Mouse (Mus musculus) small intestine, adult 2 months (tissue): ENCODE measurements at regions not wholly inside any gene's neighbourhood (a gene's known extent, or its start where the extent isn't known, plus 50 kb on each side); places are given as distances from the start of the nearest gene placed in this dataset.
A peak's percentile ranks its signal among the peaks of the same experiment; 100 is the strongest.

Experiments
- H3K27ac ChIP-seq: fragments of 200-500 bp; 2 replicates; pipeline ENCODE4 v1.5.1; 2012; ENCODE audit warnings: low read depth, low read length, control low read depth, inconsistent platforms; ENCODE audit not compliant: insufficient read depth
- H3K27me3 ChIP-seq: fragments of 200-500 bp; 2 replicates; pipeline ENCODE4 v1.6.1; 2012; ENCODE audit warnings: mild to moderate bottlenecking, moderate library complexity, low read length, inconsistent platforms; ENCODE audit not compliant: control insufficient read depth, insufficient read depth
- H3K36me3 ChIP-seq: fragments of 200-500 bp; 2 replicates; pipeline ENCODE4 v1.6.1; 2012; ENCODE audit warnings: mild to moderate bottlenecking, low read length, control low read depth, inconsistent platforms; ENCODE audit not compliant: control insufficient read depth, insufficient read depth
- H3K4me1 ChIP-seq: fragments of 200-500 bp; 2 replicates; pipeline ENCODE4 v1.6.1; 2012; ENCODE audit warnings: low read length, inconsistent platforms, mixed read lengths; ENCODE audit not compliant: control insufficient read depth, insufficient read depth, insufficient read length
- H3K4me3 ChIP-seq: fragments of 200-500 bp; 2 replicates; pipeline ENCODE4 v1.5.1; 2012; ENCODE audit warnings: low read depth, mild to moderate bottlenecking, control low read depth, inconsistent platforms, low read length, moderate library complexity
- CTCF ChIP-seq: fragments of 200-500 bp; IDR thresholded peaks from 2 replicates; pipeline ENCODE4 v1.5.1; 2012; ENCODE audit warnings: low read depth, mild to moderate bottlenecking, control low read depth, inconsistent platforms, low read length, moderate library complexity, mixed read lengths; ENCODE audit not compliant: insufficient replicate concordance, insufficient read length; ENCODE audit errors: extremely low read depth
- POLR2A ChIP-seq: fragments of 200-500 bp; IDR thresholded peaks from 2 replicates; pipeline ENCODE4 v1.6.1; 2012; ENCODE audit warnings: low read depth, mild to moderate bottlenecking, control low read depth, inconsistent platforms, low read length, moderate library complexity
- WGBS: fragments of 180-500 bp; shearing (Covaris S2); methylation state at CpG from one replicate; pipeline ENCODE4 v1.1.7; 2018; 5-methylcytosine and 5-hydroxymethylcytosine counted together

GRCm38 (mm10) chr5:141076158-141076557 is 75.8 kb upstream of the Card11 start:
- 83% methylated on average over 7 of the region's 7 CpGs for WGBS
- TF ChIP-seq POLR2A = no peak
- no peak for TF ChIP-seq CTCF
- Histone ChIP-seq H3K36me3 (no peaks in the 10 kb centered on the region), H3K27me3 (no peaks in the 10 kb centered on the region), H3K4me3 (no peak overlapping the region), H3K4me1 (no peaks in the 10 kb centered on the region), H3K27ac (no peak overlapping the region)

GRCm38 (mm10) chr5:141076942-141077341 is 76.6 kb upstream of the Card11 start:
- 73% methylated on average over 2 of the region's 2 CpGs for WGBS
- TF ChIP-seq CTCF (no peak), POLR2A (no peak)

GRCm38 (mm10) chr5:141080896-141081295 is 80.5 kb upstream of the Card11 start:
- 45% methylated on average over 5 of the region's 5 CpGs for WGBS
- Histone ChIP-seq H3K36me3 (no peaks in the 10 kb centered on the region), H3K27me3 (no peaks in the 10 kb centered on the region), H3K4me1 (no peaks in the 10 kb centered on the region), H3K27ac (no peak overlapping the region), H3K4me3 (no peak overlapping the region)
- no peak for TF ChIP-seq CTCF
- TF ChIP-seq POLR2A = no peak

More at GRCm38 (mm10) chr5:141076942-141077341, 76.6 kb upstream of the Card11 start:
- Histone ChIP-seq H3K27me3 (no peaks in the 10 kb centered on the region), H3K27ac (no peak overlapping the region), H3K4me1 (no peaks in the 10 kb centered on the region), H3K4me3 (no peak overlapping the region), H3K36me3 (no peaks in the 10 kb centered on the region)

- 0 out of 2 replicates have a peak overlapping the region, but pooled peaks have one; percentile 4 for H3K27ac ChIP-seq
- 75% methylated on average over 14 of the region's 14 CpGs for WGBS
- H3K4me1 ChIP-seq = no peaks in the 10 kb centered on the region
- no peak overlapping the region for H3K4me3 ChIP-seq
- H3K27me3 ChIP-seq = no peaks in the 10 kb centered on the region
- H3K36me3 ChIP-seq = no peaks in the 10 kb centered on the region
- TF ChIP-seq POLR2A (no peak), CTCF (no peak)
These were observed 83.8 kb upstream of the Card11 start for GRCm38 (mm10) chr5:141084056-141084730.

GRCm38 (mm10) chr5:141084746-141085145 is 84.4 kb upstream of the Card11 start:
- H3K27ac ChIP-seq = 0 out of 2 replicates have a peak overlapping the region, but pooled peaks have one; percentile 4
- WGBS = 29% methylated on average over 7 of the region's 7 CpGs
- H3K4me1 ChIP-seq = no peaks in the 10 kb centered on the region
- no peak overlapping the region for H3K4me3 ChIP-seq
- no peaks in the 10 kb centered on the region for H3K27me3 ChIP-seq
- TF ChIP-seq CTCF (no peak), POLR2A (no peak)
- no peaks in the 10 kb centered on the region for H3K36me3 ChIP-seq

GRCm38 (mm10) chr5:141091676-141092075 is 91.3 kb upstream of the Card11 start:
- WGBS = 65% methylated on average over 14 of the region's 14 CpGs
- Histone ChIP-seq H3K27ac (no peak overlapping the region), H3K27me3 (no peaks in the 10 kb centered on the region), H3K36me3 (no peaks in the 10 kb centered on the region), H3K4me3 (no peak overlapping the region), H3K4me1 (no peaks in the 10 kb centered on the region)
- TF ChIP-seq POLR2A (no peak), CTCF (no peak)

GRCm38 (mm10) chr5:141093641-141094040 is 93.3 kb upstream of the Card11 start:
- H3K4me1 ChIP-seq = no peaks in the 10 kb centered on the region
- TF ChIP-seq POLR2A = no peak
- peak; percentile 56; the same call in 1 of the 2 replicates for TF ChIP-seq CTCF
- H3K27ac ChIP-seq = no peak overlapping the region
- no peaks in the 10 kb centered on the region for H3K27me3 ChIP-seq
- WGBS = 25% methylated on average over 4 of the region's 4 CpGs
- H3K36me3 ChIP-seq = no peaks in the 10 kb centered on the region
- H3K4me3 ChIP-seq = no peak overlapping the region

- no peaks in the 10 kb centered on the region for H3K27me3 ChIP-seq
- H3K27ac ChIP-seq = no peak overlapping the region
- 44% methylated on average over 4 of the region's 4 CpGs for WGBS
- H3K4me3 ChIP-seq = no peak overlapping the region
- no peak for TF ChIP-seq CTCF
- TF ChIP-seq POLR2A = no peak
- no peaks in the 10 kb centered on the region for H3K36me3 ChIP-seq
- no peaks in the 10 kb centered on the region for H3K4me1 ChIP-seq
These were observed 97.5 kb upstream of the Card11 start for GRCm38 (mm10) chr5:141097878-141098277.
